Mouse (Mus musculus) limb, embryonic 13.5 days (tissue): ENCODE results near the gene Ntm. TPM values are rescaled to one million over a fixed set of nuclear protein-coding genes. Genes with fewer than 3 reads are reported as not detected.

Experiments used
- ATAC-seq: fragments of 200-750 bp; cut with Nextera tagmentation; 2 replicates; pipeline ENCODE4 v1.8.0; 2017; ENCODE audit warnings: low read depth, moderate number of reproducible peaks, moderate TSS enrichment; ENCODE audit not compliant: low FRiP score
- H3K27ac ChIP-seq: fragments of 300-500 bp; sonication (generic); 2 replicates; pipeline ENCODE4 v1.5.1; 2015; ENCODE audit warnings: inconsistent platforms, mild to moderate bottlenecking, moderate library complexity
- H3K27me3 ChIP-seq: fragments of 300-500 bp; sonication (generic); 2 replicates; pipeline ENCODE4 v1.6.1; 2015; ENCODE audit warnings: mild to moderate bottlenecking, inconsistent platforms
- H3K36me3 ChIP-seq: fragments of 300-500 bp; sonication (generic); 2 replicates; pipeline ENCODE4 v1.6.1; 2015; ENCODE audit warnings: inconsistent platforms, mild to moderate bottlenecking, moderate library complexity
- H3K4me1 ChIP-seq: fragments of 300-500 bp; sonication (generic); 2 replicates; pipeline ENCODE4 v1.6.1; 2015; ENCODE audit warnings: inconsistent platforms
- H3K4me2 ChIP-seq: fragments of 300-500 bp; sonication (generic); replicated peaks from 2 replicates; pipeline ENCODE4 v1.6.1; 2015; ENCODE audit warnings: inconsistent platforms, mild to moderate bottlenecking, moderate library complexity
- H3K4me3 ChIP-seq: fragments of 300-500 bp; sonication (generic); 2 replicates; pipeline ENCODE4 v1.5.1; 2015; ENCODE audit warnings: moderate library complexity, mild to moderate bottlenecking, inconsistent platforms
- H3K9ac ChIP-seq: fragments of 300-500 bp; sonication (generic); 2 replicates; pipeline ENCODE4 v1.6.1; 2015; ENCODE audit warnings: mild to moderate bottlenecking, inconsistent platforms
- H3K9me3 ChIP-seq: fragments of 300-500 bp; sonication (generic); 2 replicates; pipeline ENCODE4 v1.6.1; 2016; ENCODE audit warnings: inconsistent platforms
- WGBS: fragments of 180-500 bp; shearing (Covaris S2); methylation state at CpG from one replicate; pipeline ENCODE4 v1.1.7; 2015; 5-methylcytosine and 5-hydroxymethylcytosine counted together
- polyA plus RNA-seq: library from polyadenylated mRNA; unstranded; fragments of >200 nt; fragmentation: Nextera tagmentation; extraction: Ambion mirVana; gene quantifications from 2 replicates; pipeline ENCODE4 v1.2.1, GENCODE M21; 2015

Ntm gene
- polyA plus RNA-seq, 1 experiment from 2014 or later, result 40.0 TPM

DNA sequence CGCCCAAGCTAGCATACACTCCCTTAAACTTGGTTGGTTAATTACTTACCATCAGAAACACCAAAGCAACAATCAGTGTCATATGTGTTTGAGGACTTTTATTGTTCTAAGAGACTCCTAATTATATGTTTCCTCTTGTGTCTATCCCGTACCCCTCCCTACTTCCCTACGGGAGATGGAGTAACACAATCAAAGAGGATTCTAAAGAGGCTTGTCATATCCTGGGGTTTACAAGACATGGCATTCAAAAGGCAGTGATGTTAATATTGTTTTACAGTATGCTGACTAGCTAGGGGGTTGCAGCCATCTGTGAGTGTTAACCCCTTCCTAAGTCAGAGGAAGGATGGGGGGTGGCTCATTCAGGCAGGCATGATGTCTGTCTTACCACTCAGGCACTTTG is 715.1 kb downstream of the Ntm start:
- Histone ChIP-seq H3K36me3 (no peaks in the 10 kb centered on the region), H3K4me1 (no peaks in the 10 kb centered on the region), H3K4me3 (no peak overlapping the region), H3K27ac (no peak overlapping the region), H3K9ac (no peak overlapping the region), H3K4me2 (no peak overlapping the region), H3K27me3 (no peaks in the 10 kb centered on the region), H3K9me3 (no peaks in the 10 kb centered on the region)
- ATAC-seq, result no peak
- WGBS, result 55% methylated on average over 3 of the region's 3 CpGs

DNA sequence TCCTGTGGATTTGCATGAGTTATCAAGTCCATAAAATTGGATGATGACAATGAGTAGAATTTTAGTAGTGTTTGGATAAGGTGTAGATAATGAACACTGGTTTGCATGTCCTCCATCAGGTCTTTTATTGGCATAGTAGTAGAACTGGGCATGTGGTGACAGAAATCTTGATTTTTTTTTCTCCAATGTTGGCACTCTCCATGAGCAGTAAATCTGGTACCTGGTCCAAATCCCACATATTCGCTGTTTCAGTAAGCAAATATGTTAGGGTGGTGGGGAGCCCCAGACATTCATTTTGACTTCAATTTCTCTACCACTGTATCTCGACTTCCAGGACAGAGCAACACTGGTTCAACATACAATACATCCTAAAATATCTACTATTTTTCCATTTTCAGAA is 718.9 kb downstream of the Ntm start:
- Histone ChIP-seq H3K4me1 (no peaks in the 10 kb centered on the region), H3K4me2 (no peak overlapping the region), H3K27me3 (peaks cover 3% of the 10 kb centered on the region; the same call in 1 of the 2 replicates), H3K9me3 (no peaks in the 10 kb centered on the region), H3K27ac (no peak overlapping the region), H3K36me3 (no peaks in the 10 kb centered on the region), H3K9ac (no peak overlapping the region), H3K4me3 (no peak overlapping the region)
- no peak for ATAC-seq
- WGBS, result 86% methylated on average over 2 of the region's 2 CpGs

DNA sequence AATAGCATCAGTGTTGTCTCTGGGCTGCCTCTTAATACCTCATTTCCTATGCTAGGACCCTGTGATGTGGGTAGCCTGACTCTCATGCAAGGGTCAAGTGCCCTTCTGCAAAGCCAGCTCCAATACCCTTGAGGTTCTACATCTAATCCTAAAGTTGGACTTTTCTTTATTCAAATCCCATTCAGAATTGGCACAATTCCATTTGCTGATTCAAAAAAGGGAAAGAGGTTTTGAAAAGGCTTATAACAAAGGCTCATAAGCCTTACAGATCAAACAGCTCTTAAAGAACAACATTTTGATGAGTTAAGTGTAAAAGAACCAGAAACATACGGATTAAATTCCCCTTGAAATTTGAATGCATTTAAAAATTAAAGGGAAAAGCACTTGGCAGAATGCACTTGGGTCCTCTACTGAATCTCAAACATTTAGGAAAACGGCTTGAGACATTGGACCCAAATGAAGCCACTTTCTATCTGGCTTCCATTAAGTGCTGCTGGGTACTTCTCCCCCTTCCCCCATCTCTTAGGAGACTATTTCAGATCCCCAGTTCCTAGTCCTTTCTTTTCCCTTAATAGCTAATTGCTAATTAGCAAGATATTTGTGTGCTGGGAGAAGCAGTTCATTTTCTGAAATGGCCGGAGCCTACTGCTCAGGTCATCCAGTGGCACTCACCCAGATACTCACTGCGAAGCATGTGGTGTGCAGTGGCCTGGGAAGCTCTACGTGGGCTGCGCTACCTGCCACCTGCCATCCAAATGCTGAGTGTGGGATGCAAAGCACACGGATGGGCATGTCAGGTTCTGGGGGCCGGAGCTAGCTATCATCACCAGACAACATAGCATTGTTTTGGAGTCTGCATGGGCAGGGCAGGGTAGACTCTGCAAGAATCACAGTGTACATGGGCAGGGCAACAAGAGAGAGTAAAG is 720.2 kb downstream of the Ntm start:
- Histone ChIP-seq H3K4me2 (no peak overlapping the region), H3K27ac (no peak overlapping the region), H3K9me3 (no peaks in the 10 kb centered on the region), H3K4me3 (no peak overlapping the region), H3K36me3 (no peaks in the 10 kb centered on the region), H3K9ac (no peak overlapping the region), H3K27me3 (peaks cover 3% of the 10 kb centered on the region; the same call in 1 of the 2 replicates), H3K4me1 (no peaks in the 10 kb centered on the region)
- WGBS, result 72% methylated on average over 8 of the region's 8 CpGs
- no peak for ATAC-seq

DNA sequence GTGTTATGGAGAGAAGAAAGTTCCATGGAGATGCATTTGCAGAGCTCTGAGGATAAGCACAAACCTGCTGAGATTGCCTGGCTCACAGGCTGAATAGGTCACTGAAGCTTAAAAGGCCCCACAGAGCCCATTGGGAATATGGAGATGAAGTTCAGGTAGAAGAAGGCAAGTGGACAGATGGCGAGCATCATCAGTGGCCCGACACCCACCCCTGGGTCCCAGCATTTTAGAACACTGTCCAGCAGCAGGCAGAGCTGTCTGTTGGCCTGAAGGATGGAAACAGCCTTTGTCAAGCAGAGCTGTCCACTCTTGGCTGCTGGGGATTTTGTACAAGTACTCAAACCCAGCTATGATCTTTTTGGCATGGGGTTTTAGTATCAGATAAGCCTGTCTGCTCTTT is 722.1 kb downstream of the Ntm start:
- Histone ChIP-seq H3K36me3 (no peaks in the 10 kb centered on the region), H3K27ac (no peak overlapping the region), H3K4me3 (no peak overlapping the region), H3K9ac (no peak overlapping the region), H3K4me1 (no peaks in the 10 kb centered on the region), H3K27me3 (peaks cover 3% of the 10 kb centered on the region; the same call in 1 of the 2 replicates), H3K9me3 (no peaks in the 10 kb centered on the region), H3K4me2 (no peak overlapping the region)
- WGBS, result 78% methylated on average over 2 of the region's 2 CpGs
- ATAC-seq, result no peak

DNA sequence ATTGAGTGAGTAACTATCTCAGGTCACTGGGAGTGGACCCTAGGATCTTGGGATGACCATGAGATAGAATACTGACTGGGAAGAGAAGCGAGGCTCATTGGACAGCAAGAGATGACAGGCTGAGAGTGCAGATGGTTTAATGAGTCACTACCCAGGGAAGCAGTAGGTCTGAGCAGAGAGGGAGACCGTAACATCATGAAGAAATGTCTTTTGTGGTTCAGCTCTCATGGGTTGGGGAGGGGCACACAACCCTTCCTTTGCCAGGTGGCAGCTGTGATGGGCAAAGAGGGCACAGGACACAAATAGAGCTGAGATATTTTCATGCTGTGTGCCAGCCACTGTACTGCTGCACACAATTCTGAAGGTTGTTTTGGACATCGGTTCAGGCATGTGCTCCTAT is 724.0 kb downstream of the Ntm start:
- H3K36me3 ChIP-seq, result no peaks in the 10 kb centered on the region
- no peak for ATAC-seq
- H3K9ac ChIP-seq, result no peak overlapping the region
- H3K27me3 ChIP-seq, result peaks cover 3% of the 10 kb centered on the region; the same call in 1 of the 2 replicates
- no peaks in the 10 kb centered on the region for H3K9me3 ChIP-seq
- no peak overlapping the region for H3K4me2 ChIP-seq
- no peak overlapping the region for H3K4me3 ChIP-seq
- WGBS, result 87% methylated on average over 3 of the region's 3 CpGs
- H3K27ac ChIP-seq, result no peak overlapping the region
- no peaks in the 10 kb centered on the region for H3K4me1 ChIP-seq

DNA sequence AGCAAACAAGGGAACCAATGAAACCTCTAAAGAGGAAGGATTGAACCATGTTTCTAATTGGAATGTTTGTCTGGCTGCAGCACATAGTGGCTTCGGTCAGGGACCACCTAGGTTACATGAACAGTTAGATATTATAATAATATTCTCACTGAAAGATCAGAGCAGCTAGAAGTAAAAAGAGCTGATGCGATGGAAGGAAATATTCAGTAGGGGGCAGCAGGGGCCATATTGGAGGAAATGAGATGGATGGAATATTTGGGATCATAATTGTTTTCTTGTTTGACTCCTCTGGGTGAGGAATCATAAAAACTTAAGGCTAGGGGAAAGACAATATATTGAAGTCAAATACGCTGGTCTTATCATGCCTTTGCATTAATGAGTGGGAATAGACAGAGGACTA is 726.2 kb downstream of the Ntm start:
- no peak overlapping the region for H3K4me2 ChIP-seq
- WGBS, result 89% methylated on average over 3 of the region's 3 CpGs
- H3K27ac ChIP-seq, result no peak overlapping the region
- no peaks in the 10 kb centered on the region for H3K36me3 ChIP-seq
- ATAC-seq, result no peak
- no peaks in the 10 kb centered on the region for H3K9me3 ChIP-seq
- H3K27me3 ChIP-seq, result peaks cover 8% of the 10 kb centered on the region; the same call in 1 of the 2 replicates
- H3K9ac ChIP-seq, result no peak overlapping the region
- H3K4me3 ChIP-seq, result no peak overlapping the region
- no peaks in the 10 kb centered on the region for H3K4me1 ChIP-seq

DNA sequence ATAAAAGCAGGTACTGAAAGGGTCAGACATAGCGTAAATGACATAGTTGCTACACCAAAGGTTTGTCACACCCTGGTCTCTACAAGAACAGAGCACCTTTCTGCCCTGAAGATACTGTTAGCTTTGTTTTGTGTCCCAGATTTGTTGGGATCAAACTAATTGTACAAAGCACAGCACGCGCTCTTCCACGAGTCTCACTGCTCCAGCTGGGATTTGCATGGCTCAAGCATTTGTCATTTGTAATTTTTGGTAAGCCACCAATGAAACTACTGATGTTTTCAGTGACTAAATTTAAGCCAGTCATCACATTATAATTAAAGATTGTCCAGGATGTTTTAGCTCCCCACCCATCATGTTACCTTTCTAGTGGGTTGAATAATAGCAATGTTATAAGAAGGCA is 735.2 kb downstream of the Ntm start:
- peaks cover 30% of the 10 kb centered on the region for H3K27me3 ChIP-seq
- no peaks in the 10 kb centered on the region for H3K9me3 ChIP-seq
- no peak overlapping the region for H3K4me2 ChIP-seq
- H3K9ac ChIP-seq, result no peak overlapping the region
- H3K4me3 ChIP-seq, result no peak overlapping the region
- no peak for ATAC-seq
- H3K36me3 ChIP-seq, result no peaks in the 10 kb centered on the region
- no peak overlapping the region for H3K27ac ChIP-seq
- H3K4me1 ChIP-seq, result peaks cover 5% of the 10 kb centered on the region; the same call in 1 of the 2 replicates
- 85% methylated on average over 4 of the region's 4 CpGs for WGBS

DNA sequence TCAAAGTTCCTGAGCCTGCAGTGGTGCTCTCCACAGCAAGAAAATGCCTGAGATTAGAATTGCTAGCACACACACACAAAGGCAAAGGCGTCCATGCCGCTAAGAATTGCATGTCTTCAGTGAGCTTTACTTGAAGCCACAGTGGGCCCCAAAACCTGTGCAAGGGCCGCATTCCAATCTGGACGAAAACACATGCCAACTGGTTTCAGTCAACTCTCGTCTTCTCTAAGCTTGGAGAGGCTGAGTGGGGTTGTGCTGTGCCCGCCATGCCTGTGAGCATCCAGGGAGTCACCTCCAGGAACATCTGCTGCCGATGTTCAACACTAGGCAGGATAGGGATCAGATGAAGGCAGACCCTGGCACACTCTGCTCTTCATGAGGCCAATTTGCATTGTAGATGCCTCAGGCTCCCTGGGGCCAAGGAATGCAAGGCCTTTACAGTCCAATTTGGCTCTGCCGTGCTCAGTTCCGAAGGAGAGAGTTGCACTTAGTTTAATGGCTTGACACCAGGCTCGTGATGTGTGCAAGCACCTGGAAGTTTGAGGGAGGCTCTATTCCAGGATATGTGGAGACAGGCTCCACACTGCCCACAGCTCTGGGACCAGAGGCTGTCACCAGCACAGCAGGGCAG is 739.9 kb downstream of the Ntm start:
- peaks cover 57% of the 10 kb centered on the region for H3K27me3 ChIP-seq
- H3K36me3 ChIP-seq, result no peaks in the 10 kb centered on the region
- no peak overlapping the region for H3K4me3 ChIP-seq
- H3K27ac ChIP-seq, result no peak overlapping the region
- 59% methylated on average over 10 of the region's 10 CpGs for WGBS
- no peaks in the 10 kb centered on the region for H3K9me3 ChIP-seq
- no peak overlapping the region for H3K4me2 ChIP-seq
- H3K4me1 ChIP-seq, result peaks cover 8% of the 10 kb centered on the region; the same call in 1 of the 2 replicates
- no peak overlapping the region for H3K9ac ChIP-seq
- no peak for ATAC-seq

DNA sequence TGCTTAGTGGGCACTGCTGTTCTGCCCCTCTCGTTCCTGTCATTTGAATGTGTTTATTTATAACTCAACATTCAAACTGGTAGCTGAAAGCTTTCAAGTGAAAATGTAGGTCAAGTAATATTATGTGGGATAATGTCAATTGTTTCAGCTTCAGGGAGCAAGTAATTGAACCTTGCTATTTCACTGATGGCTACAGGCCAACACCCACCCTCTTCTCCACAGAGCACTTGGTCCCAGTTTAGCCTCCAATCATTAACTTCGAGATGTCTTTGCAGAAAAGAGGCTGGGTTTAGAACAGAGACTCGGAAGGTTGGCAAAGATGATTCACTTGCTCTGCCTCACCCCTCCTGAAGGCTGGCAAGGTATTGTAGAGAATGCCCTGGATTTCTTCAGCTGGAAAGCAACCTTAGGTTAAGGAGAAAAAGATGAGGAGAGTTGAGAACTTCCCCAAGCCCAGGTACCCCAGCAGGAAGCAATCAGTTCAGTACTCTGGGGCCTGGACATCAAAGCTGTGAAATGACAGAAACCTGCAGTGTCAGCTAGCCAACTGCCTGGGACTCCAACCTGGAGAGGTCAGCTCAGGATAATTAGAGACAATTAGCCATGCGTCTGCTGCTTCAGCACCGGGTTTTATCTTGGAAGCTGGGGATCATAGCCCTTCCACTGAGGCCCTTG is 741.9 kb downstream of the Ntm start:
- WGBS, result 18% methylated on average over 5 of the region's 5 CpGs
- no peak overlapping the region for H3K4me2 ChIP-seq
- no peak overlapping the region for H3K4me3 ChIP-seq

DNA sequence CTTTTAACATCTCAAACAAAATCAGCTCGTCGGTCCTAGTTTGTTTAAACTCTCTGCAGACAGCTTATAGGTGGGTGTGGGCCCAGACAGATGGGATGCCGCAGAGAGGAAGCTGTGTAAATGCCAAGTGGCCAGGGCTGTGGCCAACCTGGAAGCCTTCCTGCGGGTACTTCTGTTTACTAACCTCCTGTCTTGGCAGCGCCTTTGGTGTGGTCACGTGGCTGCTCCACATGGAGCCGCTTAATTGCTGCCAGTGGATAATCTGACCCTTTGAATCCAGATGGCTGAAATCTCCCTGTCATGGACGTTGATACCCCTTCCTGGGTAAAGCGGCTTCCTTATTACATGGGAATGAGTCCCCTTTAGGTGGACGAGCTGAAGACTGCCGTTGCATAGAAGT is 742.4 kb downstream of the Ntm start:
- Histone ChIP-seq H3K36me3 (no peaks in the 10 kb centered on the region), H3K4me3 (no peak overlapping the region), H3K4me2 (no peak overlapping the region), H3K27ac (no peak overlapping the region), H3K9ac (peak overlapping the region; percentile 25; the same call in 1 of the 2 replicates), H3K27me3 (peaks cover 45% of the 10 kb centered on the region), H3K9me3 (no peaks in the 10 kb centered on the region), H3K4me1 (peaks cover 8% of the 10 kb centered on the region; the same call in 1 of the 2 replicates)
- no peak for ATAC-seq
- WGBS, result 24% methylated on average over 11 of the region's 11 CpGs

More for the DNA sequence above, 741.9 kb downstream of the Ntm start:
- H3K9me3 ChIP-seq, result no peaks in the 10 kb centered on the region
- no peak overlapping the region for H3K27ac ChIP-seq
- H3K4me1 ChIP-seq, result peaks cover 8% of the 10 kb centered on the region; the same call in 1 of the 2 replicates
- H3K36me3 ChIP-seq, result no peaks in the 10 kb centered on the region
- ATAC-seq, result no peak
- H3K9ac ChIP-seq, result no peak overlapping the region
- peaks cover 51% of the 10 kb centered on the region for H3K27me3 ChIP-seq

DNA sequence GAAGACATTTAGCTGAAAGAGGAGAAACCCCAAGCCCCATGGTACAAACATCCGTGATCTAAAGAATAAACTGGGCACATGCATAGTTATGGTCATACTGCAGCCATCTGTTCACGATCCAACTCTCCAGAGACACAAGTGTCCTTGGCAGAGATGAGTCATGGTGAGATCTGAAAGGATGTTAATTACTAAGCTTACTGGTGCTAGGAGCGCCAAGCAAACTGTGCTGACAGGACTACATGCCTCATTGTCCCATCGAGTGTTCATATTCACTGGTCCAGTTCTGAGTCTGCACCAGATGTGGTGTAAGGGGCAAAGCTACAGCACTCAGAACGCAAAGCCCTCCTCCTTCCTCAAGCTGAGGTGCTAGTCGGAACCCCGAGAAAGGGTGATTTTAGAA is 745.0 kb downstream of the Ntm start:
- 0 out of 2 replicates have a peak, but pooled peaks cover 4% of the 10 kb centered on the region for H3K4me1 ChIP-seq
- H3K4me2 ChIP-seq, result no peak overlapping the region
- WGBS, result 90% methylated on average over 7 of the region's 7 CpGs
- peaks cover 34% of the 10 kb centered on the region for H3K27me3 ChIP-seq
- no peak overlapping the region for H3K9ac ChIP-seq
- no peak for ATAC-seq
- H3K27ac ChIP-seq, result no peak overlapping the region
- no peak overlapping the region for H3K4me3 ChIP-seq
- no peaks in the 10 kb centered on the region for H3K9me3 ChIP-seq
- H3K36me3 ChIP-seq, result no peaks in the 10 kb centered on the region

DNA sequence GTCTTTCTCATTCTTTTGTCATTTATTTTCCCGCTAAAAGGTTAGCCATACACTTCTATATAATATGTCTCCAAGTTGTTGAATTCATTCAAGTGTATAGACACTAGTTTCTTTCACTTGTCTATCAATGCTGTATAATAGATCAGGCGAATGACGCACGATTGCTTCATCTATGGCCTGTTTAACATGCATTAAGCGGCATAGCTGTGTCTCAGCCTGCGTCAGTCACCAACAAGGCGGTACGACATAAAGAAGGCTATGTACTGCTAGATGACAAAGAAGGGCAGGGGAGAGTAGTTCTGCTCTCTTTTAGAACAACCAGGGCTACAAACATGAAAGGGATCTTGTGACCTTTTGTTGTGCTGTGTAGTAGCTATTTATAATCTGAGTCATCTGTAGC is 746.4 kb downstream of the Ntm start:
- Histone ChIP-seq H3K27ac (no peak overlapping the region), H3K36me3 (no peaks in the 10 kb centered on the region), H3K4me2 (no peak overlapping the region), H3K9me3 (no peaks in the 10 kb centered on the region), H3K9ac (no peak overlapping the region), H3K4me3 (no peak overlapping the region), H3K27me3 (peaks cover 29% of the 10 kb centered on the region), H3K4me1 (0 out of 2 replicates have a peak, but pooled peaks cover 3% of the 10 kb centered on the region)
- 92% methylated on average over 8 of the region's 8 CpGs for WGBS
- ATAC-seq, result no peak
